Mouse (Mus musculus): Measurements from ENCODE around the gene Gm28710.

Gm28710 gene

GRCm38 (mm10) chr5:16791243-16791860 lies at the start of gene Gm28710:
TSS of gene Gm28710 (plus strand) at chr5:16791810.
- no peak for DNase-seq (ENCODE audit: extremely low spot score, low read depth, low spot score)

GRCm38 (mm10) chr5:16777176-16777575 lies 14.4 kb upstream of the Gm28710 start:
- no peak for DNase-seq (ENCODE audit: extremely low spot score, low read depth, low spot score)

GRCm38 (mm10) chr5:16778610-16779172 lies 12.9 kb upstream of the Gm28710 start:
- peak; percentile 61 for DNase-seq (ENCODE audit: extremely low spot score, low read depth, low spot score)

GRCm38 (mm10) chr5:16785627-16786026 lies 6.0 kb upstream of the Gm28710 start:
- DNase-seq (ENCODE audit: extremely low spot score, low read depth, low spot score), result no peak

GRCm38 (mm10) chr5:16794972-16795371 lies 3.4 kb downstream of the Gm28710 start:
- no peak for DNase-seq (ENCODE audit: extremely low spot score, low read depth, low spot score)

- DNase-seq (ENCODE audit: extremely low spot score, low read depth, low spot score), result no peak
These were observed 11.1 kb downstream of the Gm28710 start for GRCm38 (mm10) chr5:16802726-16803125.

GRCm38 (mm10) chr5:16838991-16839390 lies 47.4 kb downstream of the Gm28710 start:
- DNase-seq (ENCODE audit: extremely low spot score, low read depth, low spot score), result no peak

GRCm38 (mm10) chr5:16869309-16869915 lies 77.8 kb downstream of the Gm28710 start:
- peak; percentile 37 for DNase-seq (ENCODE audit: extremely low spot score, low read depth, low spot score)

- no peak for DNase-seq (ENCODE audit: extremely low spot score, low read depth, low spot score)
These were observed 102.6 kb downstream of the Gm28710 start for GRCm38 (mm10) chr5:16894161-16894560.

- no peak for DNase-seq (ENCODE audit: extremely low spot score, low read depth, low spot score)
These were observed 128.2 kb downstream of the Gm28710 start for GRCm38 (mm10) chr5:16919791-16920190.

GRCm38 (mm10) chr5:16922473-16922872 lies 130.9 kb downstream of the Gm28710 start:
- no peak for DNase-seq (ENCODE audit: extremely low spot score, low read depth, low spot score)

Measured in hindlimb bud, embryonic 11.5 days (tissue).